24 mouse cellular contexts compared by ENCODE assay signal in genomic region chr6:135828976-135829375, GRCm38 (mm10).
DNase-seq lines count a peak whose midpoint lies in the region; ATAC-seq and TF ChIP-seq lines count a peak whose summit lies in the region.
"Had no signal": no experiment of that assay in that cellular context is flagged by ENCODE, and none has a peak within 500 bp of the region (broad histone marks: within the 10 kb centered on the region; RNA-seq: fewer than 3 reads in every experiment).

No protein-coding gene starts in this region.

- H3K36me3 ChIP-seq in embryonic facial prominence, embryonic 14.5 days (ENCODE audit: control insufficient read depth, insufficient read depth, low read length) = no peaks in the 10 kb centered on the region
- no peaks in the 10 kb centered on the region for H3K36me3 ChIP-seq in embryonic facial prominence, embryonic 10.5 days (replicated peaks)
- no peaks in the 10 kb centered on the region for H3K36me3 ChIP-seq in heart, embryonic 10.5 days
- H3K36me3 ChIP-seq: embryonic facial prominence, embryonic 15.5 days; G1E; heart, embryonic 12.5 days; hindbrain, embryonic 12.5 days; limb, embryonic 13.5 days; liver, embryonic 12.5 days; lung, embryonic 15.5 days; midbrain, embryonic 10.5 days had no signal

- H3K4me2 ChIP-seq in embryonic facial prominence, embryonic 14.5 days (ENCODE audit: low read depth, low read length) = no peak overlapping the region
- H3K4me2 ChIP-seq: embryonic facial prominence, embryonic 15.5 days; heart, embryonic 12.5 days; hindbrain, embryonic 12.5 days; limb, embryonic 13.5 days; liver, embryonic 12.5 days; lung, embryonic 15.5 days had no signal

- no peak for TF ChIP-seq POLR2A in lung, adult 2 months (IDR thresholded peaks at IDR 0.05; ENCODE audit: borderline replicate concordance, extremely low read depth, low read depth, low read length)

- no peaks in the 10 kb centered on the region for H3K27me3 ChIP-seq in embryonic facial prominence, embryonic 14.5 days (replicated peaks; ENCODE audit: control insufficient read depth, insufficient read depth, low read length)
- H3K27me3 ChIP-seq in embryonic facial prominence, embryonic 10.5 days (replicated peaks; ENCODE audit: low read depth, poor library complexity, severe bottlenecking) = no peaks in the 10 kb centered on the region
- H3K27me3 ChIP-seq in heart, embryonic 10.5 days (ENCODE audit: insufficient read depth, poor library complexity, severe bottlenecking) = no peaks in the 10 kb centered on the region
- H3K27me3 ChIP-seq: CH12.LX; embryonic facial prominence, embryonic 15.5 days; heart, embryonic 12.5 days; hindbrain, embryonic 12.5 days; limb, embryonic 13.5 days; liver, embryonic 12.5 days; lung, embryonic 15.5 days had no signal

- DNase-seq in embryonic facial prominence, embryonic 14.5 days (ENCODE audit: low spot score) = peak; percentile 33
- DNase-seq in embryonic facial prominence, embryonic 10.5 days (ENCODE audit: low spot score) = no peak
- DNase-seq in heart, embryonic 10.5 days (ENCODE audit: low spot score) = peak; percentile 36
- DNase-seq in heart, postnatal 25 days (ENCODE audit: low spot score) = no peak
- peak; percentile 21 for DNase-seq in lung, postnatal 10 days
- no peak for DNase-seq in lung, adult 2 months
- DNase-seq in large intestine, adult 2 months (ENCODE audit: low read depth, low spot score) = peak; percentile 22
- DNase-seq in thymus, postnatal 25 days = no peak
- DNase-seq: adrenal gland, adult 2 months; B cell, adult 2 months; cerebellum, adult 8-10 months; gastrocnemius, postnatal 10 days; kidney, postnatal 36 days; right cerebral cortex, postnatal 25 days had no signal

- no peak overlapping the region for H3K4me3 ChIP-seq in embryonic facial prominence, embryonic 14.5 days (ENCODE audit: low read depth, low read length)
- H3K4me3 ChIP-seq in embryonic facial prominence, embryonic 10.5 days = no peak overlapping the region
- no peak overlapping the region for H3K4me3 ChIP-seq in heart, embryonic 10.5 days
- H3K4me3 ChIP-seq in lung, adult 2 months (replicated peaks; ENCODE audit: extremely low read depth, low read depth, low read length) = no peak overlapping the region
- H3K4me3 ChIP-seq: embryonic facial prominence, embryonic 15.5 days; heart, embryonic 12.5 days; hindbrain, embryonic 12.5 days; limb, embryonic 13.5 days; liver, embryonic 12.5 days; lung, embryonic 15.5 days; midbrain, embryonic 10.5 days had no signal

- no peak for TF ChIP-seq CTCF in lung, adult 2 months (IDR thresholded peaks at IDR 0.05; ENCODE audit: insufficient read depth, low read length)

- H3K27ac ChIP-seq in embryonic facial prominence, embryonic 14.5 days (replicated peaks; ENCODE audit: low read depth, low read length) = no peak overlapping the region
- no peak overlapping the region for H3K27ac ChIP-seq in embryonic facial prominence, embryonic 10.5 days (replicated peaks)
- no peak overlapping the region for H3K27ac ChIP-seq in heart, embryonic 10.5 days
- H3K27ac ChIP-seq: embryonic facial prominence, embryonic 15.5 days; hindbrain, embryonic 12.5 days; limb, embryonic 13.5 days; liver, embryonic 12.5 days; lung, embryonic 15.5 days; midbrain, embryonic 10.5 days had no signal

- no peak overlapping the region for H3K9ac ChIP-seq in embryonic facial prominence, embryonic 14.5 days (ENCODE audit: low read depth, low read length)
- H3K9ac ChIP-seq: embryonic facial prominence, embryonic 15.5 days; heart, embryonic 12.5 days; hindbrain, embryonic 12.5 days; limb, embryonic 13.5 days; liver, embryonic 12.5 days; lung, embryonic 15.5 days had no signal

- H3K4me1 ChIP-seq in embryonic facial prominence, embryonic 14.5 days (ENCODE audit: control insufficient read depth, insufficient read depth, low read length) = no peaks in the 10 kb centered on the region
- H3K4me1 ChIP-seq in embryonic facial prominence, embryonic 10.5 days = no peaks in the 10 kb centered on the region
- peaks cover 3% of the 10 kb centered on the region; the same call in 1 of the 2 replicates for H3K4me1 ChIP-seq in heart, embryonic 10.5 days
- no peaks in the 10 kb centered on the region for H3K4me1 ChIP-seq in lung, adult 2 months (ENCODE audit: control insufficient read depth, insufficient read depth, low read length)
- H3K4me1 ChIP-seq: heart, embryonic 12.5 days; hindbrain, embryonic 12.5 days; liver, embryonic 12.5 days; lung, embryonic 15.5 days; midbrain, embryonic 10.5 days had no signal

- WGBS in embryonic facial prominence, embryonic 14.5 days = 50% methylated on average over 4 of the region's 4 CpGs
- 62% methylated on average over 4 of the region's 4 CpGs for WGBS in embryonic facial prominence, embryonic 10.5 days
- WGBS in heart, embryonic 10.5 days = 66% methylated on average over 4 of the region's 4 CpGs
- WGBS in lung, adult 2 months = 40% methylated on average over 4 of the region's 4 CpGs
- 19% methylated on average over 4 of the region's 4 CpGs for WGBS in large intestine, adult 2 months

- no peaks in the 10 kb centered on the region for H3K9me3 ChIP-seq in embryonic facial prominence, embryonic 14.5 days (ENCODE audit: control insufficient read depth, low read length)
- no peaks in the 10 kb centered on the region for H3K9me3 ChIP-seq in embryonic facial prominence, embryonic 10.5 days
- no peaks in the 10 kb centered on the region for H3K9me3 ChIP-seq in heart, embryonic 10.5 days
- H3K9me3 ChIP-seq: embryonic facial prominence, embryonic 15.5 days; heart, embryonic 12.5 days; hindbrain, embryonic 12.5 days; limb, embryonic 13.5 days; liver, embryonic 12.5 days; lung, embryonic 15.5 days; midbrain, embryonic 10.5 days had no signal

- intact Hi-C loops in heart, postnatal 25 days (cut with DNase I) = loop anchor here (1.0 to 10.0 kb wide), 2 partner anchors 304 to 385 kb away; no protein-coding TSS in a partner anchor

- ATAC-seq in embryonic facial prominence, embryonic 14.5 days (ENCODE audit: low read depth) = no peak
- ATAC-seq: intestine, postnatal 0 days; liver, embryonic 12.5 days had no signal

Comparison
In these comparisons a context has a peak if more than half of its experiments do, and no peak if none do; other contexts are left out.
1. DNase-seq: peak in embryonic facial prominence, embryonic 14.5 days (single experiment), heart, embryonic 10.5 days (single experiment), lung, postnatal 10 days (single experiment) and large intestine, adult 2 months (single experiment); none in embryonic facial prominence, embryonic 10.5 days (single experiment), heart, postnatal 25 days (single experiment), lung, adult 2 months (single experiment) and thymus, postnatal 25 days (single experiment).